Mouse (Mus musculus) stomach, postnatal 0 days (tissue): Measurements from ENCODE around the gene Dapl1.

ENCODE experiments used
- CTCF ChIP-seq: IDR thresholded peaks from 2 replicates; pipeline ENCODE4 v1.5.1; 2016; ENCODE audit warnings: antibody characterized with exemption, low read depth, mild to moderate bottlenecking, moderate library complexity
- EP300 ChIP-seq: optimal IDR thresholded peaks from 2 replicates; pipeline ENCODE3; 2016; ENCODE audit warnings: antibody characterized with exemption

DNA sequence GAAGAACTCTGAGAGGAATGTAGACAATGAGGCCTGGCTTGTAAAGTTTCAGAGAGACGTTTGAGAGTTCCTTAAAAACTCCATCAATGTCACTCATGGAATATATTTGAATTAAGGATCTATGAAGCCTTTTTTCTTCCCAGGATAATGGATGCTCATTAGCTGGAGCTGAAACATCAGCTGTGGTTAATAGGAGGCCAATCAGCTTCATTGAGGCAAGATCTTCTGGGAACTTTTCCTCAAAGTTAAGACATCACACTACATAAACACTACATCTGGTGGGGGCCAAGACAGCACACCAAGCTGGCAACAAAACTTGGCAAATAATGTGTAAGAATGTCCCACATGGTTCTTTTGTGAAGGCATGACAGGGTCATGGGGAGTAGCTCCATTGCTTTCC is 68.3 kb downstream of the Dapl1 start:
- no peak for TF ChIP-seq CTCF
- no peak for TF ChIP-seq EP300
